Mouse (Mus musculus) bone marrow, adult 2 months (tissue): ENCODE results near the gene Ppp1r10. TPM values are rescaled to one million over a fixed set of nuclear protein-coding genes. Genes with fewer than 3 reads are reported as not detected.

Source experiments
- H3K27ac ChIP-seq: fragments of 200-500 bp; 2 replicates; pipeline ENCODE4 v1.5.1; 2012; ENCODE audit warnings: low read depth, mild to moderate bottlenecking, control low read depth, inconsistent platforms, low read length; ENCODE audit not compliant: control insufficient read depth, poor library complexity, insufficient read depth
- H3K4me1 ChIP-seq: fragments of 200-500 bp; 2 replicates; pipeline ENCODE4 v1.6.1; 2011; ENCODE audit warnings: low read length; ENCODE audit not compliant: control insufficient read depth, insufficient read depth
- H3K4me3 ChIP-seq: fragments of 200-500 bp; replicated peaks from 2 replicates; pipeline ENCODE3; 2011; ENCODE audit warnings: mild to moderate bottlenecking, low read depth, low read length, control low read depth; ENCODE audit not compliant: control insufficient read depth
- CTCF ChIP-seq: fragments of 200-500 bp; IDR thresholded peaks from 2 replicates; pipeline ENCODE4 v1.5.1; 2011; ENCODE audit warnings: low read length, control low read depth; ENCODE audit not compliant: control insufficient read depth, insufficient read depth
- POLR2A ChIP-seq: fragments of 200-500 bp; IDR thresholded peaks from 2 replicates; pipeline ENCODE4 v1.6.1; 2011; ENCODE audit warnings: low read depth, mild to moderate bottlenecking, control low read depth, low read length, borderline replicate concordance; ENCODE audit not compliant: control insufficient read depth
- WGBS: fragments of 180-500 bp; shearing (Covaris S2); methylation state at CpG from one replicate; pipeline ENCODE4 v1.1.7; 2018; 5-methylcytosine and 5-hydroxymethylcytosine counted together
- polyA plus RNA-seq: library from polyadenylated mRNA; stranded (reverse); fragments of >200 nt; gene quantifications from 2 replicates; pipeline ENCODE4 v1.2.4, GENCODE M21; 2011; ENCODE audit warnings: low replicate concordance; ENCODE audit not compliant: missing spikeins, insufficient read depth, insufficient read length

The Ppp1r10 gene
- polyA plus RNA-seq, 1 experiment, result 48.0 TPM

GRCm38 (mm10) chr17:35919060-35919715 lies 3.0 kb downstream of the Ppp1r10 start:
- H3K4me3 ChIP-seq, result peak overlapping the region; percentile 60
- TF ChIP-seq POLR2A (no peak), CTCF (no peak)
- peaks cover 1% of the 10 kb centered on the region; the same call in 1 of the 2 replicates for H3K4me1 ChIP-seq
- 6% methylated on average over 7 of the region's 7 CpGs for WGBS
- peak overlapping the region; percentile 95 for H3K27ac ChIP-seq

- TF ChIP-seq CTCF (no peak), POLR2A (peak; percentile 56; the same call in 1 of the 2 replicates)
- Histone ChIP-seq H3K4me1 (peaks cover 1% of the 10 kb centered on the region; the same call in 1 of the 2 replicates), H3K4me3 (peak overlapping the region; percentile 27), H3K27ac (peak overlapping the region; percentile 95)
- 30% methylated on average over 6 of the region's 6 CpGs for WGBS
Measured at GRCm38 (mm10) chr17:35919864-35920301, 3.6 kb downstream of the Ppp1r10 start.

- H3K27ac ChIP-seq, result peak overlapping the region; percentile 95; the same call in 1 of the 2 replicates
Measured at GRCm38 (mm10) chr17:35920384-35920783, 4.2 kb downstream of the Ppp1r10 start.

GRCm38 (mm10) chr17:35920862-35921562 lies 4.8 kb downstream of the Ppp1r10 start:
- Histone ChIP-seq H3K27ac (peak overlapping the region; percentile 30; the same call in 1 of the 2 replicates), H3K4me3 (no peak overlapping the region), H3K4me1 (no peaks in the 10 kb centered on the region; the same call in 1 of the 2 replicates)
- 71% methylated on average over 5 of the region's 5 CpGs for WGBS
- TF ChIP-seq POLR2A (no peak), CTCF (0 out of 2 replicates have a peak, but pooled peaks have one; percentile 17)

More at GRCm38 (mm10) chr17:35920384-35920783, 4.2 kb downstream of the Ppp1r10 start:
- Histone ChIP-seq H3K4me1 (peaks cover 1% of the 10 kb centered on the region; the same call in 1 of the 2 replicates), H3K4me3 (no peak overlapping the region)
- WGBS, result 26% methylated on average over 1 of the region's 1 CpGs
- no peak for TF ChIP-seq CTCF
- no peak for TF ChIP-seq POLR2A

- Histone ChIP-seq H3K4me3 (no peak overlapping the region), H3K27ac (no peak overlapping the region), H3K4me1 (no peaks in the 10 kb centered on the region; the same call in 1 of the 2 replicates)
- TF ChIP-seq CTCF (no peak), POLR2A (no peak)
- 77% methylated on average over 4 of the region's 4 CpGs for WGBS
Measured at GRCm38 (mm10) chr17:35921710-35922109, 5.5 kb downstream of the Ppp1r10 start.

- Histone ChIP-seq H3K27ac (no peak overlapping the region), H3K4me3 (no peak overlapping the region), H3K4me1 (no peaks in the 10 kb centered on the region; the same call in 1 of the 2 replicates)
- whole genome bisulfite sequencing, result 73% methylated on average over 3 of the region's 3 CpGs
- no peak for TF ChIP-seq CTCF
- TF ChIP-seq POLR2A, result no peak
Measured at GRCm38 (mm10) chr17:35922566-35922965, 6.3 kb downstream of the Ppp1r10 start.

GRCm38 (mm10) chr17:35923281-35923680 lies 7.0 kb downstream of the Ppp1r10 start:
- TF ChIP-seq POLR2A (no peak), CTCF (no peak)
- Histone ChIP-seq H3K4me1 (no peaks in the 10 kb centered on the region; the same call in 1 of the 2 replicates), H3K27ac (no peak overlapping the region), H3K4me3 (no peak overlapping the region)
- 84% methylated on average over 4 of the region's 4 CpGs for WGBS

- WGBS, result 50% methylated on average over 1 of the region's 1 CpGs
- Histone ChIP-seq H3K4me1 (no peaks in the 10 kb centered on the region; the same call in 1 of the 2 replicates), H3K4me3 (no peak overlapping the region), H3K27ac (no peak overlapping the region)
- TF ChIP-seq CTCF (no peak), POLR2A (no peak)
Measured at GRCm38 (mm10) chr17:35927471-35927870, 11.2 kb downstream of the Ppp1r10 start.
